Mouse (Mus musculus) heart, adult 9 months (tissue): ENCODE results near the gene Cnr1.

Source experiments
- DNase-seq, 2 experiments: peaks; one replicate each; pipeline ENCODE4 v3.0.0; 2022; ENCODE audit warnings: low spot score in 2 of 2

Gene Cnr1

GRCm38 (mm10) chr4:33941557-33941956, 17.2 kb downstream of the Cnr1 start:
- no peak for DNase-seq

DNA sequence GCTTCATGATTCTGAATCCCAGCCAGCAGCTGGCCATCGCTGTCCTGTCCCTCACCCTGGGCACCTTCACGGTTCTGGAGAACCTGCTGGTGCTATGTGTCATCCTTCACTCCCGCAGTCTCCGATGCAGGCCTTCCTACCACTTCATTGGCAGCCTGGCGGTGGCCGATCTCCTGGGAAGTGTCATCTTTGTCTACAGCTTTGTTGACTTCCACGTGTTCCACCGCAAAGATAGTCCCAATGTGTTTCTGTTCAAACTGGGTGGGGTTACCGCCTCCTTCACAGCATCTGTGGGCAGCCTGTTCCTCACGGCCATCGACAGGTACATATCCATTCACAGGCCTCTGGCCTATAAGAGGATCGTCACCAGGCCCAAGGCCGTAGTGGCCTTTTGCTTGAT, 19.5 kb downstream of the Cnr1 start:
- DNase-seq: no peak

- no peak for DNase-seq
Observed at GRCm38 (mm10) chr4:33945742-33946141, 21.3 kb downstream of the Cnr1 start.

DNA sequence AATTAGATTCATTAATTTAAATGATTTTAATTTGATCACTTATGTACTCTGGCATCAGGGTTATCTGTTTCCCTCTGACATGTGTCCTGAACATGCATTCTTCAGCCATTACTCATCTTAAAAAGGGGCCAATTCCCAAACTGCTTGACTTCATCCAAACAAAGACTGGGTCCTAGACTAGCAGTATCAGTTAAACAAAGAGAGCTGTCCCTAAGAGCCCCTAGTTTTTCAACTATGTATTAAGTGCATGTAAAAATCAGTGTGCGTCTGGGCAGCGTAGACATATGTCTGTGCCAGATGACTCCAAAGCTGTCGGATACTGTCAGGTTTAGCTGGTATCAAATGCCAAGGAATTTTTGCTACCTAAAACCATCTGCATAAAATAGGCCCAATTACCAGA, 23.2 kb downstream of the Cnr1 start:
- no peak for DNase-seq

DNA sequence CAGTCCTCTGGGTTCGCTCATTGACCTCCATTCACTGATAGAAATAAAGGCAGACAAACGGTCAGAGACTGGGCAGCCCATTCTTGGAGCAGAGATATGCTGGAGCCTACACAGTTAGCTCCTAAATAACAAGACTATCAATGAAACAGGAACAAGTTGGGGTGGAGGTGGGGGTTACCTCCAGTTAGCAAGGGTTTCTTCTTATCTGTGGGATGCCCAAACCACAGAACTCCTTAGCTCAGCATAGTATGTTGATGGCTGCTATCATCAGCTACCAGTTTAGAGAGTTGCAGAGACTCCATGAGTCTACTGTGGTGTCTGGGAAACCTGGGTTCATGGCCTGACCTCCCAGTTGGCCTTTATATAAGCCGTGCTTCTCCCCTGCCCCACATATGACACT, 33.0 kb downstream of the Cnr1 start:
- DNase-seq: no peak

DNA sequence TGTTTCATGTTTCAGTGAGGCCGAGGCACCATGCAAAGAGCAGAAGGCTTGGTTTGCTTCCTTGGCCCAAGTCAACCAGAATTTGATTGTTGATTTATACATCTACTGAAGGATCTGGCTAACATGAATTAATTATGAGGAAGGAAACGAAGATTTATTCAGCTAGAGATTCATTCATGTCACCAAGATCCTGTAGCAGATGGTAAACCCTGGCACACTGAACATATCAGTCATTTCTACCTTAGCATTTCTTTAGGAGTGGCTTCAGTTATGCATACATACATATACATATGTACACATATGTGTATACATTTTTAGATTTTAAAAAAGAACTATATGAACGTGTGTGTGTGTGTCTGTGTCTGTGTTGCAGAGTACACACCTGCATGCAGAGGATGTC, 34.1 kb downstream of the Cnr1 start:
- DNase-seq: no peak

DNA sequence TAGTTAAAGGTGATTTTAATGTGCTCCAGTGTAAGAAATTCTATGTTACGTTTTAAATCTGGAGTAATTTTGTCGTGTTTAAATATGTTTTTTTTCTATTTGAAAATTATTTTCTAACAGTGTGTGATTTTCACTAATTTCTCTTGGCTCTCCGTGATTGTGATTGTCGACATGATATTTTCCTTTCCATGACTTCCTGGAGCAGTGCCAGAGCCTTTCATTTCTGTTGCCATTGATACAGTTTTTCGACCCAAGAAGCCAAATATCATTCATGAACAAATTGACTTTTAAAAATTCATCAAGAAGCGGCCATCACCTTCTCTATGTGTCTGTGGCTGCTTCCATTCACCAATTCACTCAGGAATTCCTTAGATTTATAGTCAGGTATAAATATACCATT, 35.4 kb downstream of the Cnr1 start:
- no peak for DNase-seq

DNA sequence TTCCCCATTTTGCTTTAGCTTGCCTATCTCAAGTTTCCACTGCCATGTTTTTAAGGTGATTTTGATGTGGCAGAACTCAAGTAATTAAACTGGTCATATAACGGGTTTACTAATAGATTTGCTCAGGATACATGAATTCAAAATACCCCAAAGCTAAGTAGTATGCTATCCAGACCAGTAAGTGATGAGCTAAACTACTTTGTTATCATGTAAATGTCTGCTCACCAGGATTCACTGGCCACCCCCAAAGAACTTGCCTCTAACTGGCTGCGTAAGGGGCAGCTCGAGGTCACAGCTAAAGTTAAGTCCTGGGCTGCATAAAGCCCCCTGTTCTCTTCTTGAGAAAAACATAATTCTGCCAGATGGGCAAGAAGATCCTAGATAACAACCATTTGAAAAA, 46.3 kb downstream of the Cnr1 start:
- no peak for DNase-seq

- DNase-seq: no peak
Observed at GRCm38 (mm10) chr4:33988466-33989089, 64.2 kb downstream of the Cnr1 start.

DNA sequence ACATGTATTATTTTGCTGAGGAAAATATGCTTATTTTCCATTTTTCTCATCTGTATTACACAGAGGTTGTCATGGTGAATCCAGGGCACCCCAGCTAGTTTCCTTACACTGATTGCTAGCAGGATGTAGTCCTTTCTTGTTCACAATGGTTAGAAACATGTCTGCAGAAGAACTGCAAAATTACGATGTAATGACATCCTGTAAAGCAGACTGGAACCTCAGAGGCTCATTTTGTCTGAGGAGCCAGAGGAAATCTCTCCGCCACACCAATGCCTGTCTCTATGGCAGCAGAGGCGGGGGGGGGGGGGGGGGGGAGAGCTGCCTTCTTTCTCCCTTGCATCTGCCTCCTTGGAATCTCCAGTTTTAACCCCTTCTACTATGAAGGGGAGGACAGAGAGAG, 68.3 kb downstream of the Cnr1 start:
- DNase-seq: no peak

GRCm38 (mm10) chr4:33996382-33996781, 72.0 kb downstream of the Cnr1 start:
- no peak for DNase-seq
